Mouse (Mus musculus): Measurements from ENCODE around the gene Tspan18.

Gene Tspan18

DNA sequence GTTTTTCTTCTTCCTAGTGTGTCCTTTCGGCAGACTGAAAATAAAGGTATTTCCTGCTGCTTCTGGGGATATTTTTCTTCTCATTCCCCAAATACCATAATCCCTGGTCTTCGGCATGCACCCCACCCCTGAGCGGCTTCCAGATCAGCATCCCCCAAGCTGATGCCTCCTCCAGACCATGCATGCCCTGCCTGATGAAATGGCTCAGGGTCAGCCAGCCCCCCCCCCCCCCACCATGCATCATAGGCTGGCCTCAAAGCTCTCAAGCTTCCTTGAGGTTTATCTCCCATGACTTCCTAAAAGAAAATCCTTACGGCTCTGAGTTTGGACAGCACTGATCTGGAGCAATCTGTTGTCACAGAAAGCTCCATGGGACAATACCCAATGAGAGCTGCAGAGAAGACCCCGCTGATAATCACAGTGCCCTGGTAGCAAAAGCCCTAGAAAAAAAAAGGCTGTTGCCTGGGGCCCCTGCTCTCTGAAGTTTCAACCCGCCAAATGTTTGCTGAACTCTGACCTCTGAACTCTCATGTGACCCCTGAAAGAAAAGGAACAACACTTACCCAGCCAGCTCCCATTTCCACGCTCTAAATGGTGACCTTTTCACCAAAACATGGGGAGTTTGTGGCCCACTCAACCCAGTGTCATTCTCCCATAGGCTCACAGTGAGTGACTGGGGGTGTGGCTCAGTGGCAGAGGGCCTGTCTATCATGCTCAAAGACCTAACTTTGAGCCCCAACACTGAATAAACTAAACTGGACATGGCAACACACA, 43.8 kb downstream of the Tspan18 start:
- no peak for DNase-seq (ENCODE audit: low spot score)

DNA sequence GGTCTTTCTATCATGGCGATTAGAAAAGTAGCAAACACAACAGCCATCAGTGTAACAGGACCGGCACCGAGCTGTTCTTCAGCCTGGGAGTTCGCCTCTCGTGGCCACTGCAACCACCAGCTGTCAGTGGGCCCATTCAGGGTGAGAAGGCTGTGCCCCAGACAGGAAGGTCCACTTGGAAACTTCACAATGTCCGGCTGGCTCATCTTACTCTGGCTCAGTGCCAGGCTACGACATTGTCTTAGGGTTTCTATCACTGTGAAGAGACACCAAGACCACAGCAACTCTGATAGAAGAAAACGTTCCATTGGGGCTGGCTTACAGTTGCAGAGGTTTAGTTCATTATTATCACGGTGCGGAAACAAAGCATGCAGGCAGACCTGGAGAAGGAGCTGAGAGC, 45.1 kb downstream of the Tspan18 start:
- no peak for DNase-seq (ENCODE audit: low spot score)

DNA sequence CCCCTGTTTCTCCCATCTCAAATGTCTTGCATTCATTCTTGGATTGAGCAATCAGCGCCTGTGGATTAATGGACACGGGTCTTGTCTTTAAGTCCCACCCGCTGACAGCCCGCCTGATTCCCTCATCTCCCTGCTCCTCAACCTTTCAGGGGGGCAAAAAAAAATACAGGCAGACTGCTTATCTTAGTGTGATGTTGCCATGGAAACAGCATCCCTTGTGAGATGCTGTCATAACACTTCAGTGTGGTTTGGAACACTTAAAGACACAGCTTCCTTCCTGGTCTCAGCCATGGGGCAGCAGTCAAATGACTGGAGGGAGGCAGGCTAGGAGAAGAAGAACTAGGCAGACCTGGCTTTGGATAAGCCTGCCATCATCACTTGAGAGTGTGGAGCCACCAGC, 47.0 kb downstream of the Tspan18 start:
- no peak for DNase-seq (ENCODE audit: low spot score)

- DNase-seq (ENCODE audit: low spot score) = no peak
Observed at GRCm38 (mm10) chr2:93286742-93287141, 47.6 kb downstream of the Tspan18 start.

DNA sequence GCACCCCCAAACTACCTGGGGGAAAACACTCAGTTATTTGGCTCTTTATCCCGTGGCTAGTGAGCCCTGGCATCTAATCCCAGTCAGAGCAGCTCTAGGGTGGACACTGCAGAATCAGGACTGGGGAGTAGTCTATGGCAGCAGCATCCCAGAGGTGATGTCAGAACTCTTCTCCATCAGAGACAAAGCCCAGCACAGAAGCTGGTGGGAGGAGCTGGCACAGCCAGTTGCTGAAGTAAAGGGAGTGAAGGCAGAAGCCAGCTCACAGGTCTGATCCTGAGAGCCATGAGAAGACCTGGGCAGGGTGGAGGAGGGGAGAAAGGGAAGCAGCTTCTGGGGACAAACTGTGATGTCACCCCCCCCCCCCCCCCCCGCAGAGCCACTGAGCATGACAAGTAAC, 48.0 kb downstream of the Tspan18 start:
- DNase-seq (ENCODE audit: low spot score) = no peak

DNA sequence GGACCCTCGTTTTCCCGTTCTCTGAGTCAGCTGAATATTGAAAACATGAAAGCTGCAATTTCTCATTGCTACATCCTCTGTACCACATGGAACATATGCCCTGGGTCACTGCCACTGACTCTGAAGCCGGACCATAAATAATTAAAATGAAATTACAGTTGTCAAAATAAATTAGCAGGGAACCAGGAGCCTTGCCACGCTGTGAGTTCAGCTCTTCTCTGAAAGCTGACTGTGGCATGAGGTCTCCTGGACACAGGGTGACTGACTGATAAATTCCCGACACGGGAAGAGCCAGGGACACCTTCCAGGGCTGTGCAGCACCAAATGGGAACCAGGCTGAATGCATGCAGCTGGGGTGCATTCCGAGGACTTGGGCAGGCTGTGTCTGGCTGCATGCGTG, 48.5 kb downstream of the Tspan18 start:
- no peak for DNase-seq (ENCODE audit: low spot score)

DNA sequence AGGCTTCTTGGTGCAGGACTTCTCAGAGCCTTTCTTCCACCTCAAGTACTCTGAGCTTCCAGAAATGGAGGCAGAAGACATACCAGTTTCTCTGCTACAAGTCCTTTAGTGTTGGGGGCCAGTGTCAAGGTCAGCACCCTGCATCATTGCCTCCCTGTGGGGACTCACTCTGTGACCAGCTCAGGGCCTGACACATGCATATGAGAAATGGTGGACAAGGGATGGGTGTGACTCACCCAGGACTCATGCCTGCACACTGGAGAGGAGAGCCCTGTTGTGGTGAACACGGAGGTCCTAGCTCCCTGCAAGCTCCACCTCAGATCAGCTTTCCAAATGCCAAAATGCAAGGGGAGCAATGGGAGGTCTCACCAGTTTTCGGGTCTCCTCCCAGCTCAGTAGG, 49.7 kb downstream of the Tspan18 start:
- DNase-seq (ENCODE audit: low spot score) = no peak

GRCm38 (mm10) chr2:93283481-93284293, 50.6 kb downstream of the Tspan18 start:
- no peak for DNase-seq (ENCODE audit: low spot score)

DNA sequence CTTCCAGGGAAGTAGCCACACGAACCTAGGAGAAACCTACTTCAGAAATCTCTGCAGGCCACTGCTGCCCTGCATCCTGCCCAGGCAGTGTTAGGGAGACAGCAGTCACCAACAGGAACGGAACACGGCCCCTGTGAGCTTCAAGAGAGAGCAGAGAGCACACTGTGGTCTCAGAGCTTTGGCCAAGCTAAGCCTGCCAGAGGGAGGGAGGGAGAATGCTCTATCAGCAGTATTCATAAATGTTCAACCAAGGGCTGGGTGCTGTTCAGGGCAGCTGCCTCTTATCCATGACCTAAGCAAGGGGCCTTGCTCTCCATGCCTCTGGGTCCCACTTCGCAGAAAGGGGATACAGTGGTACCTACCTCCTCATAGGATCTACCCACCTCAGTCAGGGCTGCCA, 51.7 kb downstream of the Tspan18 start:
- DNase-seq (ENCODE audit: low spot score) = no peak

DNA sequence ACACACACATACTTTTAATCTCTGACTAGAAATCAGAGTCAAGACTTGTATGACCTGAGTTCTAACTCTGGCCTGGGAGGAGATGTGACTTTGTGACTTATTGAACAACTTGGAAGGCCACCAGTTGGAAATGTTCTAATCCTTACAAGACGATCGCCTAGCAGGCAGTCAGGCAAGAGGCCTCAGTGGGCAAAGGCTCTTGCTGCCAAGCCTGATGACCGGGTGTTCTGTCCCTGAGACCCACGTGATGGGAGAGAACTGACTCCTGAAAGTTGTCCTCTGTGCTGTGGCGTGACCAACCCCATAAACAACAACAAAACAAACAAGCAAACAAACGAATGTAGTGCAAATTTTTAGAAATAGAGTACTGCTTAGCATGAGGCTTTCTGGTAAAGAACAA, 52.8 kb downstream of the Tspan18 start:
- no peak for DNase-seq (ENCODE audit: low spot score)

DNA sequence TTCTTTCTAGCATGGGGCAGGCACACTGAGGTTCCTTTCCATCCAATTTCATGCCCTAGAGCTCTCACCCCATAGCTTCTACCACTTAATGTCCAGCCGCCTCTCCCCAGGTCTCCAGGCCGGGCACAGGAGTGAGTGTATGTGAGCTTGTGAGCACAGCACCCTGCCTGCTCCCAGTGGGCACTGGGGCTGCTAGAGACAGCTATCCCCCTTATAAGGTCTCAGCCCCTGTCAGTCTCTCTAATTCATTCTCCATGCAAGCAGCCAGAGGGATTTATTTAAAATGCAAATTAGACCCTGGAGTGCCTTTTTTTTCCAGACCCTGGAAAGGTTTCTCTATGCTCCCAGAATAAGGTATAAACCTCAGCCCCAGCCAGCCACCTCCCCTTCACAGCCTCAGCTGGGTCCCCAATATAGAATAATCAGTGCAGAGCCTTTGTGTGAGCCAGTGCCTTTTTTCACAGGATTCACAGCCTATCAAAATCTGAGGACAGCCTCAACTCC, 54.1 kb downstream of the Tspan18 start:
- no peak for DNase-seq (ENCODE audit: low spot score)

DNA sequence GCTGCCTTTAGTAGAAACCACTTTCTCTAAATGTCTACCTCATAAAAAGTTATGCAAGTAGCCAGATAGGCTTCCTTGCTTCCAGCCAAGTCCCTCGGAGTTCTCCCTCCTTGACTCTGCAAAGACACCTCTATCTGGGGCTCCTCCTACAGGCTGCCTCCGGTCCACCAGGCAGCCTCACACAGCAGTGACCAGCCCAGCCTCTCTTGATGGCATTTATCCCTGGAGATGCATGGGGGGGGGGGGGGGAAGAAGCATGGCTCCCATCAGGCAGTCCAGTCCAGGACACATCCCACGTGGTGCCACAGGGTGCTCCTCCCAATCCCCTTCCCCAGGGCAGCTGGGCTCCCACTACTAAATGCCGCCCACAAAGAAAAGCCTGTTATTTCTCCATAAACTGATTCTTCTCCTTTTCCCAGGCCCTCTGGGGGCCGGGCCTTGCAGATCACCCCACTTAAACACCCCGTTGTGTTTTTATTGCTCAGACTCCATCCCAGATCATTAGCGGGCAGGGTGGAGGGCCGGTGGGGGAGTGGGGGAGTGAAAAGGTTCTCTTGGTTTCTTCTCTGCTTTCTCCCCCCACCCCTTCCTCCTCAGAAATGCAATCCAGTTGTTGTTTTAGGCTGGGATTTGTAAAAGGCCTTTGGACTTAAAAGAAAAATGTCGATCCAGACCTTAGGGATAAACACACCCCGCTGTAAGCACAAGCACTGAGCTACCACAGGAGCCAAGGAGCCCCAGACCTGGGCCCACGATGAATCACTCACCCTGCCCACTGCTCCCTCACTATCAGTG, 55.9 kb downstream of the Tspan18 start:
- peak; percentile 31 for DNase-seq (ENCODE audit: low spot score)

- DNase-seq (ENCODE audit: low spot score) = no peak
Observed at GRCm38 (mm10) chr2:93277486-93277885, 56.8 kb downstream of the Tspan18 start.

DNA sequence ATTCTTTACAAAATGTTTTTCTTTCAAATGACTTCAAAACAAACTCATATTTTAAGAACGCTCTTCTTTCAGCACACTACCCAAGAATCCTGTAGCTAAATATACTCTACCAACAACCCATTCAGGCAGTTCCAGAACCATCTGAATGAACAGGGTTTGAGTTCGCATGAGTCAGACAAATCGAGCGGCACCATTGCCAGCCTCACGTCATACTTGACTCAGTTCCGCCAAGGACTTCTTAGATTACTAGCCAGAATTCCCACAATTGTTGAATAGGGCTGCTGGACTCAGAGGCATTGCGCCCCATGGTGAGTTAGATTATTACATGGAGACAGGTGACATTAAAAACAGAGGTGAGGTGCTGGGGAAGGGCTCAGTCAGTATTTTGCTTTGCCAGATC, 58.3 kb downstream of the Tspan18 start:
- no peak for DNase-seq (ENCODE audit: low spot score)

DNA sequence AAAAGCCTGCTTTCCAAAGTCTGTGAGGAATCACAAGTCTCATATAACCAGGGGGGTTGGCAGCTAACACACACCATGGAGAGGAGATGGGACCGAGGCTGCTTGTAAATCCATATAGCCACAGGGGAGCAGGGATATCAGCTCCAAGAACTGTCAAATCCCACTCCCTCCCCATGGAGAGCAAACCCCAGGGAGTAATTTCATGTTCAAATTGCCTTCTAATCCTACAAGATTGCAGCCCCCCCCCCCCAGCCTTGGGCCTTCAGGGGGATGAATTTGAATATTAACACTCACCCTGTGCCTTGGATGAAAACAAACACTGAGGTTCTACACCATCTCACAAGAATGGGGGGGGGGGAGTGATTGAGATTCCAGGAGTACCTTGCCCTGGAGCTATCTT, 60.4 kb downstream of the Tspan18 start:
- DNase-seq (ENCODE audit: low spot score) = no peak

GRCm38 (mm10) chr2:93270083-93270482, 64.2 kb downstream of the Tspan18 start:
- no peak for DNase-seq (ENCODE audit: low spot score)

DNA sequence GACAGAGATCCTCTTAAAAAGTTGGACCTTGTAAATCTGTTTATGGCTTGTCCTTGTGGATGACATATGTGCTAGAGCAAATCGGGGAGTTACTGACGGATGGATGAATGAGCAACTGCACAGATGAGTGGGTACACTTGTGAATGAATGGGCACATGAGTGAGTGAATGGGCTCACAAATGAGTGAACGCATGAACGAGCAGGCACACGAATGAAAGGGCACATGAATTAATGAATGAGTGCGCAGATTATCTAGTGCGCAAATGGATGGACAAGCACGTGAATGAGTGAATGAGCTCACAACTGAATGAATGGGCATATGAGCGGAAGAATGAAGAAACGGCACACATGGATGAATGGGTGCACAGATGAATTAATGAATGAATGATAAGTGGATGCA, 64.7 kb downstream of the Tspan18 start:
- DNase-seq (ENCODE audit: low spot score) = no peak

DNA sequence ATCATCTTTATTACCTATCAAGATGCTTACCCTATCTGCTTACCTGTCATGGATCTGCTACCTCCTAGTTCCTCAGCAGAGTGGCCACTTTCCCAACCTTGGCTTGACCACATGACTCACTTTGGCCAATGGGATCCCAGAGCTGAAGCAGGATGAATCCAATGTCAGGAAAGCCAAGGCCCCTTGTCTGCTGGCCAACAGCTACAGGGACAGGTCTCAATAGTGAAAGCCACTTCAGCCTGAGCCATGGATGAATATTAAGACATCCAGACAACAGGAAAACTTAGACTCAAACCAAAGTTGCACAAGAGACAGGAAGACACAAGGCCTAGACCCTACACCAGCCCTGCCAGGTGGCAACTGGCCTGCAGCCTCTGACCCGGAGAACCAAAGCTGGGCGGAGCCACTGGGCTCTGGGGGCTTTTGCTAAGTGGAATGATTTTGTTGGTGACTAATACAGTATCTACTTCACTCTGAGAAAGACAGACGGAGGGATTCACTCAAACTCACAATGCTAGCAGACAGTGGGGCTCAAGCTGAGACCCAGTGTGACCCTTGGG, 65.5 kb downstream of the Tspan18 start:
- DNase-seq (ENCODE audit: low spot score) = no peak

GRCm38 (mm10) chr2:93267791-93268190, 66.5 kb downstream of the Tspan18 start:
- DNase-seq (ENCODE audit: low spot score) = no peak

- DNase-seq (ENCODE audit: low spot score) = no peak
Observed at GRCm38 (mm10) chr2:93266565-93267169, 67.6 kb downstream of the Tspan18 start.
